Mouse (Mus musculus) Patski (cell line): Measurements from ENCODE around the gene Frrs1. TPM values are rescaled to one million over a fixed set of nuclear protein-coding genes. Genes with fewer than 3 reads are reported as not detected.

Experiments used
- ATAC-seq: fragments of 100-300 bp; one replicate; pipeline ENCODE4 v1.8.0; 2021
- CTCF ChIA-PET: fragments of 350-600 bp; sonication (Branson Sonifier 250); formaldehyde crosslinking; loops from one replicate; lab custom pipeline; 2022; ENCODE audit warnings: inconsistent platforms; lab: Charles Lee
- POLR2A ChIA-PET: fragments of 350-600 bp; sonication (Branson Sonifier 250); formaldehyde crosslinking; loops from one replicate; lab custom pipeline; 2022; ENCODE audit warnings: antibody characterized with exemption, inconsistent platforms; lab: Charles Lee
- DNase-seq: peaks from one replicate; pipeline ENCODE4 v3.0.0-alpha.2; 2011; ENCODE audit warnings: low read depth, low spot score
- H3K27me3 ChIP-seq: fragments of 371-371 bp; one replicate; pipeline ENCODE4 v1.5.1; 2021
- CTCF ChIP-seq: fragments of 100-300 bp; IDR thresholded peaks from one replicate; pipeline ENCODE4 v1.5.1; 2021
- in situ Hi-C: fragments of 300-500 bp; cut with MboI; formaldehyde crosslinking; loops from 3 replicates; pipeline ENCODE4 v1.11.1; 2018; ENCODE audit warnings: low pct_unique_long_range_greater_than_20kb, mixed read lengths
- polyA plus RNA-seq: library from polyadenylated mRNA; unstranded; gene quantifications from one replicate; pipeline ENCODE4 v1.2.3, GENCODE M21; 2021

Gene Frrs1
- polyA plus RNA-seq, 1 experiment from 2014 or later: 40.5 TPM

- CTCF ChIA-PET: interaction anchor here (1.0 to 2.1 kb wide), 3 partner anchors 10 to 32 kb away, joined by 3 to 9 read pairs (median 3); no protein-coding TSS in a partner anchor
These were observed 94.1 kb downstream of the Frrs1 start for GRCm38 (mm10) chr3:116953366-116953765.

GRCm38 (mm10) chr3:116955061-116955460 lies 95.8 kb downstream of the Frrs1 start:
- no peak for TF ChIP-seq CTCF
- POLR2A ChIA-PET: no interaction called here
- DNase-seq (peak; percentile 59), ATAC-seq (peak; percentile 79)
- no peaks in the 10 kb centered on the region for H3K27me3 ChIP-seq
- in situ Hi-C loops: no loop called here
- CTCF ChIA-PET: interaction anchor here (1.2 to 1.6 kb wide), 3 partner anchors 18 to 49 kb away, joined by 3 read pairs; no protein-coding TSS in a partner anchor

More at GRCm38 (mm10) chr3:116953366-116953765, 94.1 kb downstream of the Frrs1 start:
- no peak for TF ChIP-seq CTCF
- in situ Hi-C loops: no loop called here
- POLR2A ChIA-PET: interaction anchor here (0.6 kb wide), 1 partner anchor 67 kb away, joined by 5 read pairs; no protein-coding TSS in a partner anchor
- no peak for DNase-seq
- ATAC-seq: no peak
- H3K27me3 ChIP-seq: no peaks in the 10 kb centered on the region

Other genes with a start within 250 kb of the Frrs1 start
- 26.4 TPM for gene Trmt13, start 244.9 kb upstream of the Frrs1 start, polyA plus RNA-seq
- gene Mfsd14a, start 196.8 kb upstream of the Frrs1 start, polyA plus RNA-seq: 84.1 TPM
- gene Gm43191, start 178.2 kb upstream of the Frrs1 start, polyA plus RNA-seq: 2.6 TPM
- 44.0 TPM for gene Slc35a3, start 146.6 kb upstream of the Frrs1 start, polyA plus RNA-seq
- 44.8 TPM for gene Agl, start 51.3 kb upstream of the Frrs1 start, polyA plus RNA-seq
- not detected for gene 4930455H04Rik, start 108.8 kb downstream of the Frrs1 start, polyA plus RNA-seq
- gene Palmd, start 109.5 kb downstream of the Frrs1 start, polyA plus RNA-seq: 0.04 TPM